Comparison of ENCODE assay signal across 12 mouse cellular contexts in genomic region chr7:24534301-24534700, GRCm38 (mm10). TPM values are rescaled to one million over a fixed set of nuclear protein-coding genes. Genes with fewer than 3 reads are reported as not detected.
A peak's percentile ranks its signal among the peaks of the same experiment; 100 is the strongest.
DNase-seq lines count a peak whose midpoint lies in the region; ATAC-seq and TF ChIP-seq lines count a peak whose summit lies in the region.
"Had no signal": no experiment of that assay in that cellular context is flagged by ENCODE, and none has a peak within 500 bp of the region (broad histone marks: within the 10 kb centered on the region; RNA-seq: fewer than 3 reads in every experiment).

No protein-coding gene starts in this region.

- H3K4me1 ChIP-seq in kidney, postnatal 0 days (replicated peaks; ENCODE audit: insufficient read depth, low read length): peaks cover 20% of the 10 kb centered on the region
- peaks cover 3% of the 10 kb centered on the region; the same call in 1 of the 2 replicates for H3K4me1 ChIP-seq in embryonic facial prominence, embryonic 11.5 days (ENCODE audit: control insufficient read depth, insufficient read depth, low read length)
- peaks cover 47% of the 10 kb centered on the region for H3K4me1 ChIP-seq in hindbrain, embryonic 13.5 days (replicated peaks)
- peaks cover 43% of the 10 kb centered on the region for H3K4me1 ChIP-seq in midbrain, embryonic 15.5 days

- peak overlapping the region; percentile 23; the same call in 1 of the 2 replicates for H3K4me2 ChIP-seq in kidney, postnatal 0 days (ENCODE audit: low read length)
- H3K4me2 ChIP-seq in embryonic facial prominence, embryonic 11.5 days (ENCODE audit: low read depth, low read length): peak overlapping the region; percentile 16; the same call in 1 of the 2 replicates
- peak overlapping the region; percentile 35 for H3K4me2 ChIP-seq in hindbrain, embryonic 13.5 days
- H3K4me2 ChIP-seq in midbrain, embryonic 15.5 days: peak overlapping the region; percentile 14; the same call in 1 of the 2 replicates

- no peaks in the 10 kb centered on the region for H3K9me3 ChIP-seq in kidney, postnatal 0 days (replicated peaks; ENCODE audit: low read length)
- H3K9me3 ChIP-seq in embryonic facial prominence, embryonic 11.5 days (replicated peaks; ENCODE audit: control insufficient read depth, low read length): no peaks in the 10 kb centered on the region
- no peaks in the 10 kb centered on the region for H3K9me3 ChIP-seq in hindbrain, embryonic 13.5 days
- H3K9me3 ChIP-seq in midbrain, embryonic 15.5 days: no peaks in the 10 kb centered on the region

- no peak overlapping the region for H3K27ac ChIP-seq in kidney, postnatal 0 days
- no peak overlapping the region for H3K27ac ChIP-seq in embryonic facial prominence, embryonic 11.5 days (replicated peaks; ENCODE audit: low read depth, low read length)
- H3K27ac ChIP-seq in hindbrain, embryonic 13.5 days: no peak overlapping the region
- no peak overlapping the region for H3K27ac ChIP-seq in midbrain, embryonic 15.5 days

- no peak for ATAC-seq in kidney, postnatal 0 days (replicated peaks; ENCODE audit: low FRiP score, low read depth)
- no peak for ATAC-seq in embryonic facial prominence, embryonic 11.5 days (replicated peaks; ENCODE audit: insufficient number of reproducible peaks, low FRiP score, low TSS enrichment, low read depth)
- no peak for ATAC-seq in hindbrain, embryonic 13.5 days (ENCODE audit: low FRiP score)
- no peak for ATAC-seq in midbrain, embryonic 15.5 days (replicated peaks)
- no peak for ATAC-seq in inflammation-experienced regulatory T-cells, adult 6 months

- WGBS in kidney, postnatal 0 days: 41% methylated on average over 19 of the region's 19 CpGs
- WGBS in embryonic facial prominence, embryonic 11.5 days: 23% methylated on average over 19 of the region's 19 CpGs
- WGBS in hindbrain, embryonic 13.5 days: 34% methylated on average over 19 of the region's 19 CpGs
- WGBS in midbrain, embryonic 15.5 days: 30% methylated on average over 19 of the region's 19 CpGs

- TF ChIP-seq CTCF in kidney, postnatal 0 days (IDR thresholded peaks at IDR 0.05; ENCODE audit: low read depth): no peak

- H3K27me3 ChIP-seq in kidney, postnatal 0 days (ENCODE audit: insufficient read depth, low read length): no peaks in the 10 kb centered on the region
- H3K27me3 ChIP-seq in embryonic facial prominence, embryonic 11.5 days (ENCODE audit: control insufficient read depth, insufficient read depth, low read length): peaks cover 6% of the 10 kb centered on the region
- H3K27me3 ChIP-seq in hindbrain, embryonic 13.5 days: peaks cover 12% of the 10 kb centered on the region; the same call in 1 of the 2 replicates
- H3K27me3 ChIP-seq in midbrain, embryonic 15.5 days (replicated peaks): no peaks in the 10 kb centered on the region

- peak; percentile 15 for DNase-seq in kidney, postnatal 0 days (ENCODE audit: low spot score)
- no peak for DNase-seq in kidney, postnatal 10 days
- DNase-seq in embryonic facial prominence, embryonic 11.5 days (ENCODE audit: low spot score): no peak
- DNase-seq in lung, postnatal 14 days: no peak
- DNase-seq: adrenal gland, postnatal 10 days; kidney, postnatal 25 days; thymus, postnatal 36 days had no signal

- no peak overlapping the region for H3K9ac ChIP-seq in kidney, postnatal 0 days (ENCODE audit: low read depth, low read length)
- H3K9ac ChIP-seq in embryonic facial prominence, embryonic 11.5 days (replicated peaks; ENCODE audit: low read length): no peak overlapping the region
- H3K9ac ChIP-seq in hindbrain, embryonic 13.5 days: peak overlapping the region; percentile 66
- no peak overlapping the region for H3K9ac ChIP-seq in midbrain, embryonic 15.5 days

- H3K4me3 ChIP-seq in kidney, postnatal 0 days (replicated peaks; ENCODE audit: low read depth, low read length): 0 out of 2 replicates have a peak overlapping the region, but pooled peaks have one; percentile 5
- no peak overlapping the region for H3K4me3 ChIP-seq in embryonic facial prominence, embryonic 11.5 days (ENCODE audit: low read depth, low read length)
- H3K4me3 ChIP-seq in hindbrain, embryonic 13.5 days: peak overlapping the region; percentile 19
- H3K4me3 ChIP-seq in midbrain, embryonic 15.5 days: no peak overlapping the region

- peaks cover 17% of the 10 kb centered on the region for H3K36me3 ChIP-seq in kidney, postnatal 0 days (ENCODE audit: insufficient read depth, low read length)
- H3K36me3 ChIP-seq in embryonic facial prominence, embryonic 11.5 days (replicated peaks; ENCODE audit: control insufficient read depth, insufficient read depth, low read depth, low read length): peaks cover 3% of the 10 kb centered on the region
- H3K36me3 ChIP-seq in hindbrain, embryonic 13.5 days: peaks cover 49% of the 10 kb centered on the region
- peaks cover 18% of the 10 kb centered on the region for H3K36me3 ChIP-seq in midbrain, embryonic 15.5 days (replicated peaks)

RNA-seq across cellular contexts. Expression of gene Irgq, which starts 3.8 kb away (rescaled TPM):
- 5.4 and 6.0 TPM in 2 replicates for polyA plus RNA-seq in kidney, postnatal 0 days (2015; fragmentation: Nextera tagmentation; extraction: Ambion mirVana)
- polyA plus RNA-seq in embryonic facial prominence, embryonic 11.5 days (2014; fragmentation: Nextera tagmentation; extraction: Ambion mirVana): 8.0 and 8.7 TPM in 2 replicates
- 21.1 TPM in 2 replicates for polyA plus RNA-seq in hindbrain, embryonic 13.5 days (2015; fragmentation: Nextera tagmentation; extraction: Ambion mirVana)
- polyA plus RNA-seq in midbrain, embryonic 15.5 days (2015; fragmentation: Nextera tagmentation; extraction: Ambion mirVana): 31.8 and 33.2 TPM in 2 replicates
- polyA plus RNA-seq in inflammation-experienced regulatory T-cells, adult 6 months (2017; shearing (Covaris generic)): 1 to 10 TPM in 2 of 3 experiments, under 1 TPM in 1; 0.79 to 1.2 (median 1.0) TPM

RNA-seq across cellular contexts. Expression of gene Pinlyp, which starts 11.6 kb away (rescaled TPM):
- 0.50 and 0.55 TPM in 2 replicates for polyA plus RNA-seq in kidney, postnatal 0 days (2015; fragmentation: Nextera tagmentation; extraction: Ambion mirVana)
- polyA plus RNA-seq in embryonic facial prominence, embryonic 11.5 days (2014; fragmentation: Nextera tagmentation; extraction: Ambion mirVana): not detected in 2 replicates
- polyA plus RNA-seq in hindbrain, embryonic 13.5 days (2015; fragmentation: Nextera tagmentation; extraction: Ambion mirVana): not detected in 2 replicates
- not detected in 2 replicates for polyA plus RNA-seq in midbrain, embryonic 15.5 days (2015; fragmentation: Nextera tagmentation; extraction: Ambion mirVana)
- not detected for polyA plus RNA-seq in inflammation-experienced regulatory T-cells, adult 6 months (2017; shearing (Covaris generic))
- polyA plus RNA-seq: cerebellum, adult 2 months had no signal

RNA-seq across cellular contexts. Expression of gene Xrcc1, which starts 11.8 kb away (rescaled TPM):
- polyA plus RNA-seq in kidney, postnatal 0 days (2015; fragmentation: Nextera tagmentation; extraction: Ambion mirVana): 58.4 and 63.6 TPM in 2 replicates
- polyA plus RNA-seq in embryonic facial prominence, embryonic 11.5 days (2014; fragmentation: Nextera tagmentation; extraction: Ambion mirVana): 99.0 and 111 TPM in 2 replicates
- 61.3 and 63.9 TPM in 2 replicates for polyA plus RNA-seq in hindbrain, embryonic 13.5 days (2015; fragmentation: Nextera tagmentation; extraction: Ambion mirVana)
- polyA plus RNA-seq in midbrain, embryonic 15.5 days (2015; fragmentation: Nextera tagmentation; extraction: Ambion mirVana): 67.1 and 76.5 TPM in 2 replicates
- 10 to 100 TPM; 24.2 to 34.4 (median 31.8) TPM for polyA plus RNA-seq in inflammation-experienced regulatory T-cells, adult 6 months (2017; shearing (Covaris generic))

RNA-seq across cellular contexts. Expression of gene AC161166.1, which starts 22.0 kb away (rescaled TPM):
- 0.06 and 0.12 TPM in 2 replicates for polyA plus RNA-seq in kidney, postnatal 0 days (2015; fragmentation: Nextera tagmentation; extraction: Ambion mirVana)
- polyA plus RNA-seq in embryonic facial prominence, embryonic 11.5 days (2014; fragmentation: Nextera tagmentation; extraction: Ambion mirVana): 0.25 and 0.32 TPM in 2 replicates
- 1.1 and 1.6 TPM in 2 replicates for polyA plus RNA-seq in hindbrain, embryonic 13.5 days (2015; fragmentation: Nextera tagmentation; extraction: Ambion mirVana)
- 2.1 and 2.2 TPM in 2 replicates for polyA plus RNA-seq in midbrain, embryonic 15.5 days (2015; fragmentation: Nextera tagmentation; extraction: Ambion mirVana)
- not detected for polyA plus RNA-seq in inflammation-experienced regulatory T-cells, adult 6 months (2017; shearing (Covaris generic))
- polyA plus RNA-seq: cerebellum, adult 2 months; spleen, adult 2 months had no signal

RNA-seq across cellular contexts. Expression of gene Zfp428, which starts 27.5 kb away (rescaled TPM):
- polyA plus RNA-seq in kidney, postnatal 0 days (2015; fragmentation: Nextera tagmentation; extraction: Ambion mirVana): 40.2 and 41.4 TPM in 2 replicates
- 52.5 and 58.0 TPM in 2 replicates for polyA plus RNA-seq in embryonic facial prominence, embryonic 11.5 days (2014; fragmentation: Nextera tagmentation; extraction: Ambion mirVana)
- 259 and 270 TPM in 2 replicates for polyA plus RNA-seq in hindbrain, embryonic 13.5 days (2015; fragmentation: Nextera tagmentation; extraction: Ambion mirVana)
- 336 and 344 TPM in 2 replicates for polyA plus RNA-seq in midbrain, embryonic 15.5 days (2015; fragmentation: Nextera tagmentation; extraction: Ambion mirVana)
- polyA plus RNA-seq in inflammation-experienced regulatory T-cells, adult 6 months (2017; shearing (Covaris generic)): under 1 TPM in 1 of 3 experiments, not detected in 2; 0.33 TPM

Comparison
In these comparisons a context has a peak if more than half of its experiments do, and no peak if none do; other contexts are left out.
1. H3K4me3 ChIP-seq: peak in kidney, postnatal 0 days (single experiment) and hindbrain, embryonic 13.5 days (single experiment); none in embryonic facial prominence, embryonic 11.5 days (single experiment) and midbrain, embryonic 15.5 days (single experiment).
2. Peak in every context shown above with its lines, with median percentiles within 50 percentile points of each other: H3K4me2 ChIP-seq.